Comparison of ENCODE assay signal across 16 mouse cellular contexts in genomic region chr17:28018344-28018743, GRCm38 (mm10).
DNase-seq lines count a peak whose midpoint lies in the region; ATAC-seq and TF ChIP-seq lines count a peak whose summit lies in the region.
"Had no signal": no experiment of that assay in that cellular context is flagged by ENCODE, and none has a peak within 500 bp of the region (broad histone marks: within the 10 kb centered on the region; RNA-seq: fewer than 3 reads in every experiment).

No protein-coding gene starts in this region.

- no peak overlapping the region for H3K4me3 ChIP-seq in forebrain, embryonic 13.5 days
- H3K4me3 ChIP-seq in forebrain, embryonic 15.5 days, result no peak overlapping the region
- no peak overlapping the region for H3K4me3 ChIP-seq in kidney, postnatal 0 days (replicated peaks; ENCODE audit: low read depth, low read length)
- H3K4me3 ChIP-seq in embryonic facial prominence, embryonic 10.5 days, result no peak overlapping the region
- H3K4me3 ChIP-seq in midbrain, embryonic 14.5 days (replicated peaks; ENCODE audit: low read depth, low read length), result no peak overlapping the region
- H3K4me3 ChIP-seq: myocyte had no signal

- no peak; the same call in 1 of the 2 replicates for ATAC-seq in forebrain, embryonic 13.5 days
- ATAC-seq in forebrain, embryonic 15.5 days (replicated peaks), result no peak
- no peak for ATAC-seq in kidney, postnatal 0 days (replicated peaks; ENCODE audit: low FRiP score, low read depth)
- no peak for ATAC-seq in midbrain, embryonic 14.5 days (ENCODE audit: low FRiP score, low TSS enrichment)
- ATAC-seq: intestine, postnatal 0 days had no signal

- DNase-seq in kidney, postnatal 0 days (ENCODE audit: low spot score), result no peak
- DNase-seq in kidney, postnatal 10 days, result no peak
- DNase-seq in embryonic facial prominence, embryonic 10.5 days (ENCODE audit: low spot score), result no peak
- peak; percentile 49 for DNase-seq in midbrain, embryonic 14.5 days
- DNase-seq in adrenal gland, postnatal 36 days, result no peak
- DNase-seq: adrenal gland, adult 8-10 months; heart, postnatal 4 days; kidney, postnatal 36 days; liver; lung, adult 18-20 months; thymus, postnatal 4 days had no signal

- no peaks in the 10 kb centered on the region for H3K9me3 ChIP-seq in forebrain, embryonic 13.5 days (replicated peaks)
- H3K9me3 ChIP-seq in forebrain, embryonic 15.5 days, result no peaks in the 10 kb centered on the region
- no peaks in the 10 kb centered on the region for H3K9me3 ChIP-seq in kidney, postnatal 0 days (replicated peaks; ENCODE audit: low read length)
- H3K9me3 ChIP-seq in embryonic facial prominence, embryonic 10.5 days, result no peaks in the 10 kb centered on the region
- no peaks in the 10 kb centered on the region for H3K9me3 ChIP-seq in midbrain, embryonic 14.5 days (ENCODE audit: control insufficient read depth, low read length)

- 37% methylated on average over 6 of the region's 6 CpGs for WGBS in forebrain, embryonic 13.5 days
- WGBS in forebrain, embryonic 15.5 days, result 46% methylated on average over 6 of the region's 6 CpGs
- WGBS in kidney, postnatal 0 days, result 65% methylated on average over 6 of the region's 6 CpGs
- WGBS in embryonic facial prominence, embryonic 10.5 days, result 67% methylated on average over 6 of the region's 6 CpGs
- WGBS in midbrain, embryonic 14.5 days, result 14% methylated on average over 6 of the region's 6 CpGs

- no peaks in the 10 kb centered on the region for H3K36me3 ChIP-seq in forebrain, embryonic 13.5 days (ENCODE audit: poor library complexity, severe bottlenecking)
- H3K36me3 ChIP-seq in forebrain, embryonic 15.5 days, result no peaks in the 10 kb centered on the region
- H3K36me3 ChIP-seq in kidney, postnatal 0 days (ENCODE audit: insufficient read depth, low read length), result no peaks in the 10 kb centered on the region
- H3K36me3 ChIP-seq in embryonic facial prominence, embryonic 10.5 days (replicated peaks), result 0 out of 2 replicates have a peak, but pooled peaks cover 6% of the 10 kb centered on the region
- no peaks in the 10 kb centered on the region for H3K36me3 ChIP-seq in midbrain, embryonic 14.5 days (ENCODE audit: control insufficient read depth, insufficient read depth, low read length)

- no peak overlapping the region; the same call in 1 of the 2 replicates for H3K9ac ChIP-seq in forebrain, embryonic 13.5 days
- H3K9ac ChIP-seq in forebrain, embryonic 15.5 days (replicated peaks), result no peak overlapping the region
- H3K9ac ChIP-seq in kidney, postnatal 0 days (ENCODE audit: low read depth, low read length), result no peak overlapping the region
- H3K9ac ChIP-seq in midbrain, embryonic 14.5 days (replicated peaks; ENCODE audit: low read length), result no peak overlapping the region

- H3K4me1 ChIP-seq in forebrain, embryonic 13.5 days, result peaks cover 64% of the 10 kb centered on the region
- peaks cover 45% of the 10 kb centered on the region for H3K4me1 ChIP-seq in forebrain, embryonic 15.5 days
- peaks cover 53% of the 10 kb centered on the region for H3K4me1 ChIP-seq in kidney, postnatal 0 days (replicated peaks; ENCODE audit: insufficient read depth, low read length)
- peaks cover 88% of the 10 kb centered on the region for H3K4me1 ChIP-seq in embryonic facial prominence, embryonic 10.5 days
- H3K4me1 ChIP-seq in midbrain, embryonic 14.5 days (ENCODE audit: control insufficient read depth, insufficient read depth, low read length), result peaks cover 36% of the 10 kb centered on the region

- TF ChIP-seq CTCF in kidney, postnatal 0 days (IDR thresholded peaks at IDR 0.05; ENCODE audit: low read depth), result no peak

- H3K4me2 ChIP-seq in forebrain, embryonic 13.5 days, result no peak overlapping the region
- no peak overlapping the region for H3K4me2 ChIP-seq in forebrain, embryonic 15.5 days (replicated peaks)
- H3K4me2 ChIP-seq in kidney, postnatal 0 days (ENCODE audit: low read length), result no peak overlapping the region
- no peak overlapping the region for H3K4me2 ChIP-seq in midbrain, embryonic 14.5 days (ENCODE audit: low read length)

- H3K27ac ChIP-seq in forebrain, embryonic 13.5 days, result 0 out of 2 replicates have a peak overlapping the region, but pooled peaks have one; percentile 26
- no peak overlapping the region for H3K27ac ChIP-seq in forebrain, embryonic 15.5 days (replicated peaks)
- H3K27ac ChIP-seq in kidney, postnatal 0 days, result peak overlapping the region; percentile 92
- H3K27ac ChIP-seq in embryonic facial prominence, embryonic 10.5 days (replicated peaks), result peak overlapping the region; percentile 69
- H3K27ac ChIP-seq in midbrain, embryonic 14.5 days (replicated peaks; ENCODE audit: low read depth, low read length), result 0 out of 2 replicates have a peak overlapping the region, but pooled peaks have one; percentile 4
- H3K27ac ChIP-seq: macrophage had no signal

- H3K27me3 ChIP-seq in forebrain, embryonic 13.5 days, result no peaks in the 10 kb centered on the region
- no peaks in the 10 kb centered on the region for H3K27me3 ChIP-seq in forebrain, embryonic 15.5 days
- H3K27me3 ChIP-seq in kidney, postnatal 0 days (ENCODE audit: insufficient read depth, low read length), result no peaks in the 10 kb centered on the region
- no peaks in the 10 kb centered on the region for H3K27me3 ChIP-seq in embryonic facial prominence, embryonic 10.5 days (replicated peaks; ENCODE audit: low read depth, poor library complexity, severe bottlenecking)
- no peaks in the 10 kb centered on the region for H3K27me3 ChIP-seq in midbrain, embryonic 14.5 days (ENCODE audit: control insufficient read depth, insufficient read depth, low read length)
